Comparison of ENCODE assay signal across 17 mouse cellular contexts in the genomic region with DNA sequence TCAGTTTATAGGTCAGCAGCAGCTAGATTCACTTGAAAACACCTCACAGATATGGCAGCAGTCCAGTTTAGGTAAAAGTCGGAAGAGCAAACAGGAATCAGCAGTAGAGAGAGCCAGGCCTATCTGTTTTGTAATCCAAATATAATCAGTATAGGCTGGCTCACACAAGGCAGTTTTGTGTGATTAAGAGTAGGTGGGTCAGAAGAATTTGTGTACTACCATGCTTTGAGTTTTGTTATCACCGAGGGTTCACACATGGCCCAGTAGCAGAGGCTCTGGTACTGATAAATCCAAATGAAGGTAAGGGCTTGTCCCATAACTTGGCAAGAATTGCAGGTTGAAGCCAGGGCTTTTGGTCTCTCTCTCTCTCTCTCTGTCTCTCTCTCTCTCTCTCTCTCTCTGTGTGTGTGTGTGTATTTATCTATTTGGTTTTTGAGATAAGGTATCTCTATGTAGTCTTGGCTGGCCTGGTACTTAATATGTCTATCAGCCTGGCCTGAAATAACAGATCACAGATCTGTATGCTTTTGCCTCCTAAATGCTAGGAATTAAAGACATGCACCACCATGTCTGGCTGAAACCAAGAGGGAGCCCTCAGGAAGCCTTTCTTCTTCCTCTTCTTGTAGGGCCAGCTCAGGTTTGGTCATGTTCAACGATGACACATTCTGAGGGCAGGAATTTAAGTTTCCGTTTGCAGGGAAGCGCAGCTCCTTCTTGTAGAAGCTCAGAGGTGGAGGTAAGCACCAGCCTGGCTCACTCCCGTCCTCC. TPM values are rescaled to one million over a fixed set of nuclear protein-coding genes. Genes with fewer than 3 reads are reported as not detected.
DNase-seq lines count a peak whose midpoint lies in the region; ATAC-seq and TF ChIP-seq lines count a peak whose summit lies in the region.
"Had no signal": no experiment of that assay in that cellular context is flagged by ENCODE, and none has a peak within 500 bp of the region (broad histone marks: within the 10 kb centered on the region; RNA-seq: fewer than 3 reads in every experiment).

No protein-coding gene starts in this region.

- H3K27ac ChIP-seq in embryonic facial prominence, embryonic 15.5 days (replicated peaks), result 0 out of 2 replicates have a peak overlapping the region, but pooled peaks have one; percentile 3
- H3K27ac ChIP-seq in embryonic facial prominence, embryonic 10.5 days (replicated peaks), result no peak overlapping the region
- 0 out of 2 replicates have a peak overlapping the region, but pooled peaks have one; percentile 32 for H3K27ac ChIP-seq in liver, adult 2 months (replicated peaks; ENCODE audit: insufficient read depth, low read depth, low read length)
- peak overlapping the region; percentile 84 for H3K27ac ChIP-seq in liver, embryonic 13.5 days
- no peak overlapping the region for H3K27ac ChIP-seq in forebrain, embryonic 12.5 days
- H3K27ac ChIP-seq: forebrain, embryonic 10.5 days; hindbrain, embryonic 14.5 days; midbrain, embryonic 15.5 days had no signal

- no peaks in the 10 kb centered on the region for H3K79me2 ChIP-seq in liver, adult 2 months (ENCODE audit: control insufficient read depth, insufficient read depth, low read length)

- no peak overlapping the region for H3K4me3 ChIP-seq in embryonic facial prominence, embryonic 15.5 days (replicated peaks)
- H3K4me3 ChIP-seq in embryonic facial prominence, embryonic 10.5 days, result no peak overlapping the region
- no peak overlapping the region for H3K4me3 ChIP-seq in liver, adult 2 months (ENCODE audit: insufficient read depth, low read depth, low read length)
- peak overlapping the region; percentile 14 for H3K4me3 ChIP-seq in liver, embryonic 13.5 days (replicated peaks)
- no peak overlapping the region for H3K4me3 ChIP-seq in forebrain, embryonic 12.5 days (replicated peaks)
- H3K4me3 ChIP-seq: forebrain, embryonic 10.5 days; midbrain, embryonic 15.5 days had no signal

- no peak for TF ChIP-seq CTCF in liver, adult 2 months (IDR thresholded peaks at IDR 0.05; ENCODE audit: low read depth, low read length)

- no peak overlapping the region for H3K9ac ChIP-seq in embryonic facial prominence, embryonic 15.5 days
- H3K9ac ChIP-seq in liver, adult 2 months (ENCODE audit: low read depth, low read length), result no peak overlapping the region
- H3K9ac ChIP-seq in liver, embryonic 13.5 days, result peak overlapping the region; percentile 54
- no peak overlapping the region for H3K9ac ChIP-seq in forebrain, embryonic 12.5 days
- H3K9ac ChIP-seq: hindbrain, embryonic 14.5 days; midbrain, embryonic 15.5 days had no signal

- no peaks in the 10 kb centered on the region for H3K36me3 ChIP-seq in embryonic facial prominence, embryonic 15.5 days
- no peaks in the 10 kb centered on the region for H3K36me3 ChIP-seq in embryonic facial prominence, embryonic 10.5 days (replicated peaks)
- no peaks in the 10 kb centered on the region for H3K36me3 ChIP-seq in liver, adult 2 months (ENCODE audit: control insufficient read depth, insufficient read depth, low read length)
- H3K36me3 ChIP-seq in liver, embryonic 13.5 days, result no peaks in the 10 kb centered on the region
- H3K36me3 ChIP-seq in forebrain, embryonic 12.5 days (replicated peaks), result no peaks in the 10 kb centered on the region
- H3K36me3 ChIP-seq: forebrain, embryonic 10.5 days; midbrain, embryonic 15.5 days had no signal

- H3K9me3 ChIP-seq in embryonic facial prominence, embryonic 15.5 days (replicated peaks), result no peaks in the 10 kb centered on the region
- no peaks in the 10 kb centered on the region for H3K9me3 ChIP-seq in embryonic facial prominence, embryonic 10.5 days
- no peaks in the 10 kb centered on the region for H3K9me3 ChIP-seq in liver, embryonic 13.5 days (replicated peaks)
- H3K9me3 ChIP-seq in forebrain, embryonic 12.5 days, result no peaks in the 10 kb centered on the region
- H3K9me3 ChIP-seq: forebrain, embryonic 10.5 days; midbrain, embryonic 15.5 days had no signal

- no peak for DNase-seq in embryonic facial prominence, embryonic 10.5 days (ENCODE audit: low spot score)
- DNase-seq in liver, adult 2 months (ENCODE audit: extremely low read depth, low read depth, low spot score), result peak; percentile 79
- no peak for DNase-seq in liver
- peak; percentile 33 for DNase-seq in liver, embryonic 13.5 days
- DNase-seq: cerebellum, adult 11-12 months; cerebellum, postnatal 36 days; kidney, postnatal 4 days; lung, postnatal 10 days; right cerebral cortex, postnatal 25 days; thymus, postnatal 14 days had no signal

- 59% methylated on average over 6 of the region's 6 CpGs for WGBS in embryonic facial prominence, embryonic 15.5 days
- WGBS in embryonic facial prominence, embryonic 10.5 days, result 69% methylated on average over 6 of the region's 6 CpGs
- 47% methylated on average over 6 of the region's 6 CpGs for WGBS in liver, adult 2 months
- 16% methylated on average over 6 of the region's 6 CpGs for WGBS in liver, embryonic 13.5 days (ENCODE audit: insufficient replicate concordance)
- WGBS in forebrain, embryonic 12.5 days, result 72% methylated on average over 6 of the region's 6 CpGs

- no peak for TF ChIP-seq POLR2A in liver, adult 2 months (IDR thresholded peaks at IDR 0.05; ENCODE audit: extremely low read depth, insufficient read depth, low read length)

- no peaks in the 10 kb centered on the region for H3K27me3 ChIP-seq in embryonic facial prominence, embryonic 15.5 days
- no peaks in the 10 kb centered on the region for H3K27me3 ChIP-seq in embryonic facial prominence, embryonic 10.5 days (replicated peaks; ENCODE audit: low read depth, poor library complexity, severe bottlenecking)
- no peaks in the 10 kb centered on the region for H3K27me3 ChIP-seq in liver, adult 2 months (ENCODE audit: control insufficient read depth, insufficient read depth, low read length)
- no peaks in the 10 kb centered on the region for H3K27me3 ChIP-seq in liver, embryonic 13.5 days
- H3K27me3 ChIP-seq in forebrain, embryonic 12.5 days, result 0 out of 2 replicates have a peak, but pooled peaks cover 3% of the 10 kb centered on the region
- H3K27me3 ChIP-seq: midbrain, embryonic 15.5 days had no signal

- no peak for ATAC-seq in embryonic facial prominence, embryonic 15.5 days (ENCODE audit: insufficient number of reproducible peaks, low FRiP score, low TSS enrichment, low read depth)
- peak; percentile 78 for ATAC-seq in liver, embryonic 13.5 days (ENCODE audit: low read depth)
- ATAC-seq in megakaryocyte-erythroid progenitor cell, adult 5-6 weeks (replicated peaks; ENCODE audit: low FRiP score, low TSS enrichment, poor library complexity, severe bottlenecking), result peak; percentile 77
- ATAC-seq in monocyte, adult 5-6 weeks (replicated peaks; ENCODE audit: insufficient number of reproducible peaks, low FRiP score, low TSS enrichment, poor library complexity, severe bottlenecking), result no peak
- ATAC-seq in forebrain, embryonic 12.5 days (ENCODE audit: low FRiP score), result no peak
- ATAC-seq: midbrain, embryonic 15.5 days had no signal

- H3K4me1 ChIP-seq in embryonic facial prominence, embryonic 15.5 days, result no peaks in the 10 kb centered on the region; the same call in 1 of the 2 replicates
- H3K4me1 ChIP-seq in embryonic facial prominence, embryonic 10.5 days, result no peaks in the 10 kb centered on the region
- H3K4me1 ChIP-seq in liver, adult 2 months (ENCODE audit: control insufficient read depth, insufficient read depth, low read length), result no peaks in the 10 kb centered on the region; the same call in 1 of the 2 replicates
- peaks cover 60% of the 10 kb centered on the region for H3K4me1 ChIP-seq in liver, embryonic 13.5 days (replicated peaks)
- H3K4me1 ChIP-seq in forebrain, embryonic 12.5 days, result no peaks in the 10 kb centered on the region
- H3K4me1 ChIP-seq: forebrain, embryonic 10.5 days; midbrain, embryonic 15.5 days had no signal

- H3K4me2 ChIP-seq in embryonic facial prominence, embryonic 15.5 days (replicated peaks), result no peak overlapping the region
- peak overlapping the region; percentile 47 for H3K4me2 ChIP-seq in liver, embryonic 13.5 days
- no peak overlapping the region for H3K4me2 ChIP-seq in forebrain, embryonic 12.5 days
- H3K4me2 ChIP-seq: hindbrain, embryonic 14.5 days; midbrain, embryonic 15.5 days had no signal

RNA-seq across cellular contexts. Expression of a gene that starts 5.2 kb away (rescaled TPM):
- 568 and 639 TPM in 2 replicates for polyA plus RNA-seq in embryonic facial prominence, embryonic 15.5 days (2015; fragmentation: Nextera tagmentation; extraction: Ambion mirVana)
- 1,003 and 1,124 TPM in 2 replicates for polyA plus RNA-seq in embryonic facial prominence, embryonic 10.5 days (2016; fragmentation: Nextera tagmentation; extraction: Ambion mirVana)
- total RNA-seq in liver, adult 2 months (2014; rRNA removed), result 108 and 145 TPM in 2 replicates
- polyA plus RNA-seq in liver, adult 2 months (2012; rRNA removed), result 195 and 215 TPM in 2 replicates
- polyA plus RNA-seq in liver, embryonic 13.5 days (2015; fragmentation: Nextera tagmentation; extraction: Ambion mirVana), result 230 and 238 TPM in 2 replicates
- 27.0 and 67.3 TPM in 2 replicates for total RNA-seq in megakaryocyte-erythroid progenitor cell, adult 5-6 weeks (2014; fragmentation: Nextera tagmentation)
- 30.1 and 34.7 TPM in 2 replicates for total RNA-seq in megakaryocyte-erythroid progenitor cell, adult 5-6 weeks (2017)
- 117 to 136 TPM (median 120 TPM) in 3 replicates for total RNA-seq in monocyte, adult 5-6 weeks (2017)
- 621 and 639 TPM in 2 replicates for polyA plus RNA-seq in forebrain, embryonic 12.5 days (2016; fragmentation: Nextera tagmentation; extraction: Ambion mirVana)

RNA-seq across cellular contexts. Expression of a gene that starts 10.5 kb away (rescaled TPM):
- polyA plus RNA-seq in embryonic facial prominence, embryonic 15.5 days (2015; fragmentation: Nextera tagmentation; extraction: Ambion mirVana), result 16.1 and 16.7 TPM in 2 replicates
- 36.3 and 38.9 TPM in 2 replicates for polyA plus RNA-seq in embryonic facial prominence, embryonic 10.5 days (2016; fragmentation: Nextera tagmentation; extraction: Ambion mirVana)
- 1.4 and 1.8 TPM in 2 replicates for total RNA-seq in liver, adult 2 months (2014; rRNA removed)
- 2.4 and 4.1 TPM in 2 replicates for polyA plus RNA-seq in liver, adult 2 months (2012; rRNA removed)
- 15.2 and 17.2 TPM in 2 replicates for polyA plus RNA-seq in liver, embryonic 13.5 days (2015; fragmentation: Nextera tagmentation; extraction: Ambion mirVana)
- total RNA-seq in megakaryocyte-erythroid progenitor cell, adult 5-6 weeks (2014; fragmentation: Nextera tagmentation), result 21.0 and 31.4 TPM in 2 replicates
- 26.5 and 36.0 TPM in 2 replicates for total RNA-seq in megakaryocyte-erythroid progenitor cell, adult 5-6 weeks (2017)
- 5.1 to 7.7 TPM (median 7.6 TPM) in 3 replicates for total RNA-seq in monocyte, adult 5-6 weeks (2017)
- polyA plus RNA-seq in forebrain, embryonic 12.5 days (2016; fragmentation: Nextera tagmentation; extraction: Ambion mirVana), result 24.3 and 28.1 TPM in 2 replicates

RNA-seq across cellular contexts. Expression of a gene that starts 26.7 kb away (rescaled TPM):
- 71.5 and 72.8 TPM in 2 replicates for polyA plus RNA-seq in embryonic facial prominence, embryonic 15.5 days (2015; fragmentation: Nextera tagmentation; extraction: Ambion mirVana)
- 94.3 and 96.8 TPM in 2 replicates for polyA plus RNA-seq in embryonic facial prominence, embryonic 10.5 days (2016; fragmentation: Nextera tagmentation; extraction: Ambion mirVana)
- total RNA-seq in liver, adult 2 months (2014; rRNA removed), result 5.6 and 6.5 TPM in 2 replicates
- 5.9 and 8.2 TPM in 2 replicates for polyA plus RNA-seq in liver, adult 2 months (2012; rRNA removed)
- 61.6 and 67.2 TPM in 2 replicates for polyA plus RNA-seq in liver, embryonic 13.5 days (2015; fragmentation: Nextera tagmentation; extraction: Ambion mirVana)
- 66.2 and 86.7 TPM in 2 replicates for total RNA-seq in megakaryocyte-erythroid progenitor cell, adult 5-6 weeks (2014; fragmentation: Nextera tagmentation)
- total RNA-seq in megakaryocyte-erythroid progenitor cell, adult 5-6 weeks (2017), result 72.9 and 81.2 TPM in 2 replicates
- 28.8 to 32.4 TPM (median 31.4 TPM) in 3 replicates for total RNA-seq in monocyte, adult 5-6 weeks (2017)
- 77.7 and 83.2 TPM in 2 replicates for polyA plus RNA-seq in forebrain, embryonic 12.5 days (2016; fragmentation: Nextera tagmentation; extraction: Ambion mirVana)

RNA-seq across cellular contexts. Expression of a gene that starts 26.8 kb away (rescaled TPM):
- 87.2 and 92.4 TPM in 2 replicates for polyA plus RNA-seq in embryonic facial prominence, embryonic 15.5 days (2015; fragmentation: Nextera tagmentation; extraction: Ambion mirVana)
- 85.4 and 85.7 TPM in 2 replicates for polyA plus RNA-seq in embryonic facial prominence, embryonic 10.5 days (2016; fragmentation: Nextera tagmentation; extraction: Ambion mirVana)
- total RNA-seq in liver, adult 2 months (2014; rRNA removed), result 7.9 and 15.0 TPM in 2 replicates
- polyA plus RNA-seq in liver, adult 2 months (2012; rRNA removed), result 40.9 and 49.9 TPM in 2 replicates
- polyA plus RNA-seq in liver, embryonic 13.5 days (2015; fragmentation: Nextera tagmentation; extraction: Ambion mirVana), result 43.1 and 44.1 TPM in 2 replicates
- total RNA-seq in megakaryocyte-erythroid progenitor cell, adult 5-6 weeks (2014; fragmentation: Nextera tagmentation), result 36.8 and 46.8 TPM in 2 replicates
- total RNA-seq in megakaryocyte-erythroid progenitor cell, adult 5-6 weeks (2017), result 22.1 and 26.2 TPM in 2 replicates
- total RNA-seq in monocyte, adult 5-6 weeks (2017), result 15.5 to 26.4 TPM (median 23.1 TPM) in 3 replicates
- polyA plus RNA-seq in forebrain, embryonic 12.5 days (2016; fragmentation: Nextera tagmentation; extraction: Ambion mirVana), result 79.5 and 82.5 TPM in 2 replicates

RNA-seq across cellular contexts. Expression of a gene that starts 58.6 kb away (rescaled TPM):
- polyA plus RNA-seq in embryonic facial prominence, embryonic 15.5 days (2015; fragmentation: Nextera tagmentation; extraction: Ambion mirVana), result 5.6 and 7.1 TPM in 2 replicates
- 3.8 and 4.3 TPM in 2 replicates for polyA plus RNA-seq in embryonic facial prominence, embryonic 10.5 days (2016; fragmentation: Nextera tagmentation; extraction: Ambion mirVana)
- 0.87 and 1.3 TPM in 2 replicates for total RNA-seq in liver, adult 2 months (2014; rRNA removed)
- polyA plus RNA-seq in liver, adult 2 months (2012; rRNA removed), result 2.2 and 2.4 TPM in 2 replicates
- 4.6 and 6.0 TPM in 2 replicates for polyA plus RNA-seq in liver, embryonic 13.5 days (2015; fragmentation: Nextera tagmentation; extraction: Ambion mirVana)
- 30.5 and 32.9 TPM in 2 replicates for total RNA-seq in megakaryocyte-erythroid progenitor cell, adult 5-6 weeks (2014; fragmentation: Nextera tagmentation)
- 55.8 and 63.7 TPM in 2 replicates for total RNA-seq in megakaryocyte-erythroid progenitor cell, adult 5-6 weeks (2017)
- total RNA-seq in monocyte, adult 5-6 weeks (2017), result 14.4 to 39.3 TPM (median 21.5 TPM) in 3 replicates
- 19.3 and 22.7 TPM in 2 replicates for polyA plus RNA-seq in forebrain, embryonic 12.5 days (2016; fragmentation: Nextera tagmentation; extraction: Ambion mirVana)

Comparison
In these comparisons a context has a peak if more than half of its experiments do, and no peak if none do; other contexts are left out.
1. H3K27ac ChIP-seq: peak in embryonic facial prominence, embryonic 15.5 days (single experiment), liver, adult 2 months (single experiment) and liver, embryonic 13.5 days (single experiment); none in embryonic facial prominence, embryonic 10.5 days (single experiment) and forebrain, embryonic 12.5 days (single experiment).
2. DNase-seq: peak in liver, adult 2 months (single experiment) and liver, embryonic 13.5 days (single experiment); none in embryonic facial prominence, embryonic 10.5 days (single experiment) and liver (single experiment).
3. ATAC-seq: peak in liver, embryonic 13.5 days (single experiment) and megakaryocyte-erythroid progenitor cell, adult 5-6 weeks (single experiment); none in embryonic facial prominence, embryonic 15.5 days (single experiment), monocyte, adult 5-6 weeks (single experiment) and forebrain, embryonic 12.5 days (single experiment).